Mouse (Mus musculus) left cerebral cortex, adult 9 months (tissue): ENCODE data around the gene H2afy.

ENCODE experiments used
- DNase-seq, 2 experiments: peaks; one replicate each; pipeline ENCODE4 v3.0.0; 2022; ENCODE audit warnings: low spot score in 2 of 2

The H2afy gene

GRCm38 (mm10) chr13:56145523-56145922 lies 9.4 kb upstream of the H2afy start:
- DNase-seq: peak in 1 of 2 experiments; percentile 28

- no peak for DNase-seq
Measured at GRCm38 (mm10) chr13:56144021-56144420, 7.9 kb upstream of the H2afy start.

- no peak for DNase-seq
Measured at GRCm38 (mm10) chr13:56143151-56143513, 7.0 kb upstream of the H2afy start.

GRCm38 (mm10) chr13:56142382-56143150 lies 6.4 kb upstream of the H2afy start:
- no peak for DNase-seq

- DNase-seq: no peak
Measured at GRCm38 (mm10) chr13:56139167-56139751, 3.1 kb upstream of the H2afy start.

- DNase-seq: peak; percentile 51 to 82
Measured at GRCm38 (mm10) chr13:56135231-56136052, 719 bp downstream of the H2afy start.

- no peak for DNase-seq
Measured at GRCm38 (mm10) chr13:56134631-56135181, 1.5 kb downstream of the H2afy start.

GRCm38 (mm10) chr13:56134031-56134430 lies 2.1 kb downstream of the H2afy start:
- DNase-seq: no peak

- DNase-seq: no peak
Measured at GRCm38 (mm10) chr13:56132941-56133340, 3.2 kb downstream of the H2afy start.

GRCm38 (mm10) chr13:56132326-56132936 lies 3.7 kb downstream of the H2afy start:
- DNase-seq: no peak

GRCm38 (mm10) chr13:56130544-56130943 lies 5.6 kb downstream of the H2afy start:
- DNase-seq: no peak

- DNase-seq: no peak
Measured at GRCm38 (mm10) chr13:56129578-56129977, 6.6 kb downstream of the H2afy start.

- no peak for DNase-seq
Measured at GRCm38 (mm10) chr13:56129014-56129413, 7.1 kb downstream of the H2afy start.

GRCm38 (mm10) chr13:56125632-56126031 lies 10.5 kb downstream of the H2afy start:
- DNase-seq: no peak

GRCm38 (mm10) chr13:56123075-56123474 lies 13.1 kb downstream of the H2afy start:
- no peak for DNase-seq

- DNase-seq: no peak
Measured at GRCm38 (mm10) chr13:56117991-56118765, 18.0 kb downstream of the H2afy start.

- DNase-seq: no peak
Measured at GRCm38 (mm10) chr13:56115906-56116305, 20.3 kb downstream of the H2afy start.

GRCm38 (mm10) chr13:56115386-56115785 lies 20.8 kb downstream of the H2afy start:
- no peak for DNase-seq

- no peak for DNase-seq
Measured at GRCm38 (mm10) chr13:56113431-56114248, 22.5 kb downstream of the H2afy start.

- peak in 1 of 2 experiments; percentile 47 for DNase-seq
Measured at GRCm38 (mm10) chr13:56112980-56113379, 23.2 kb downstream of the H2afy start.
